Mouse (Mus musculus): ENCODE measurements around the gene Rhno1. TPM values are rescaled to one million over a fixed set of nuclear protein-coding genes. Genes with fewer than 3 reads are reported as not detected.

Gene Rhno1
- polyA plus RNA-seq, 1 experiment from 2014 or later: 172 TPM

- no peaks in the 10 kb centered on the region for H3K27me3 ChIP-seq (ENCODE audit: control insufficient read depth, insufficient read depth, low read length)
- ATAC-seq (replicated peaks; ENCODE audit: insufficient number of reproducible peaks, low FRiP score, low TSS enrichment, low read depth) (no peak), DNase-seq (ENCODE audit: low spot score) (no peak)
- peaks cover 17% of the 10 kb centered on the region for H3K36me3 ChIP-seq (replicated peaks; ENCODE audit: control insufficient read depth, insufficient read depth, low read depth, low read length)
- H3K4me1 ChIP-seq (ENCODE audit: control insufficient read depth, insufficient read depth, low read length): no peaks in the 10 kb centered on the region
- no peak overlapping the region for H3K27ac ChIP-seq (replicated peaks; ENCODE audit: low read depth, low read length)
- no peak overlapping the region for H3K9ac ChIP-seq (replicated peaks; ENCODE audit: low read length)
- H3K4me2 ChIP-seq (ENCODE audit: low read depth, low read length): no peak overlapping the region
- no peaks in the 10 kb centered on the region for H3K9me3 ChIP-seq (replicated peaks; ENCODE audit: control insufficient read depth, low read length)
- no peak overlapping the region for H3K4me3 ChIP-seq (ENCODE audit: low read depth, low read length)
- WGBS: 88% methylated on average over 17 of the region's 17 CpGs
These were observed 13.8 kb upstream of the Rhno1 start for GRCm38 (mm10) chr6:128376371-128377085.

GRCm38 (mm10) chr6:128375192-128375591 lies 12.5 kb upstream of the Rhno1 start, which contains the start of the genes Tex52 and Gm44596:
Gene Tex52 (plus strand): TSS chr6:128375456.
Gene Gm44596 (plus strand): TSS chr6:128375503.
- 28% methylated on average over 6 of the region's 6 CpGs for WGBS
- no peak within 1 kb of the TSS for H3K4me2 ChIP-seq (ENCODE audit: low read depth, low read length)
- H3K4me3 ChIP-seq (ENCODE audit: low read depth, low read length): no peak within 1 kb of the TSS
- no peak within 1 kb of the TSS for H3K9ac ChIP-seq (replicated peaks; ENCODE audit: low read length)
- H3K27me3 ChIP-seq (ENCODE audit: control insufficient read depth, insufficient read depth, low read length): no peaks in the 10 kb centered on the region
- ATAC-seq (replicated peaks; ENCODE audit: insufficient number of reproducible peaks, low FRiP score, low TSS enrichment, low read depth) (peak; percentile 71), DNase-seq (ENCODE audit: low spot score) (peak; percentile 65)
- H3K36me3 ChIP-seq (replicated peaks; ENCODE audit: control insufficient read depth, insufficient read depth, low read depth, low read length): peaks cover 17% of the 10 kb centered on the region
- H3K27ac ChIP-seq (replicated peaks; ENCODE audit: low read depth, low read length): no peak within 1 kb of the TSS; the same call in 1 of the 2 replicates
- H3K4me1 ChIP-seq (ENCODE audit: control insufficient read depth, insufficient read depth, low read length): no peaks in the 10 kb centered on the region
- H3K9me3 ChIP-seq (replicated peaks; ENCODE audit: control insufficient read depth, low read length): no peaks in the 10 kb centered on the region

- Histone ChIP-seq H3K4me3 (ENCODE audit: low read depth, low read length) (no peak overlapping the region), H3K36me3 (replicated peaks; ENCODE audit: control insufficient read depth, insufficient read depth, low read depth, low read length) (peaks cover 28% of the 10 kb centered on the region)
- WGBS: 90% methylated on average over 5 of the region's 5 CpGs
These were observed 7.3 kb upstream of the Rhno1 start for GRCm38 (mm10) chr6:128370040-128370439.

GRCm38 (mm10) chr6:128366466-128366865 lies 3.8 kb upstream of the Rhno1 start:
- H3K27me3 ChIP-seq (ENCODE audit: control insufficient read depth, insufficient read depth, low read length): no peaks in the 10 kb centered on the region
- H3K4me2 ChIP-seq (ENCODE audit: low read depth, low read length): no peak overlapping the region
- no peak for DNase-seq (ENCODE audit: low spot score)
- H3K27ac ChIP-seq (replicated peaks; ENCODE audit: low read depth, low read length): no peak overlapping the region
- H3K9ac ChIP-seq (replicated peaks; ENCODE audit: low read length): no peak overlapping the region
- H3K9me3 ChIP-seq (replicated peaks; ENCODE audit: control insufficient read depth, low read length): no peaks in the 10 kb centered on the region
- no peak for ATAC-seq (replicated peaks; ENCODE audit: insufficient number of reproducible peaks, low FRiP score, low TSS enrichment, low read depth)
- WGBS: 95% methylated on average over 5 of the region's 5 CpGs
- H3K4me1 ChIP-seq (ENCODE audit: control insufficient read depth, insufficient read depth, low read length): no peaks in the 10 kb centered on the region; the same call in 1 of the 2 replicates
- no peak overlapping the region for H3K4me3 ChIP-seq (ENCODE audit: low read depth, low read length)
- peaks cover 13% of the 10 kb centered on the region for H3K36me3 ChIP-seq (replicated peaks; ENCODE audit: control insufficient read depth, insufficient read depth, low read depth, low read length)

More at GRCm38 (mm10) chr6:128370040-128370439, 7.3 kb upstream of the Rhno1 start:
- no peak overlapping the region for H3K4me2 ChIP-seq (ENCODE audit: low read depth, low read length)
- H3K9ac ChIP-seq (replicated peaks; ENCODE audit: low read length): no peak overlapping the region
- no peaks in the 10 kb centered on the region for H3K27me3 ChIP-seq (ENCODE audit: control insufficient read depth, insufficient read depth, low read length)
- no peak for ATAC-seq (replicated peaks; ENCODE audit: insufficient number of reproducible peaks, low FRiP score, low TSS enrichment, low read depth)
- H3K9me3 ChIP-seq (replicated peaks; ENCODE audit: control insufficient read depth, low read length): no peaks in the 10 kb centered on the region
- DNase-seq (ENCODE audit: low spot score): no peak
- no peaks in the 10 kb centered on the region for H3K4me1 ChIP-seq (ENCODE audit: control insufficient read depth, insufficient read depth, low read length)
- no peak overlapping the region for H3K27ac ChIP-seq (replicated peaks; ENCODE audit: low read depth, low read length)

GRCm38 (mm10) chr6:128364721-128365120 lies 2.0 kb upstream of the Rhno1 start:
- Histone ChIP-seq H3K9ac (replicated peaks; ENCODE audit: low read length) (no peak overlapping the region), H3K4me3 (ENCODE audit: low read depth, low read length) (no peak overlapping the region)
- WGBS: 80% methylated on average over 6 of the region's 6 CpGs

GRCm38 (mm10) chr6:128363007-128363825 lies 505 bp upstream of the Rhno1 start:
- Histone ChIP-seq H3K9ac (replicated peaks; ENCODE audit: low read length) (peak overlapping the region; percentile 95), H3K36me3 (replicated peaks; ENCODE audit: control insufficient read depth, insufficient read depth, low read depth, low read length) (peaks cover 9% of the 10 kb centered on the region), H3K27ac (replicated peaks; ENCODE audit: low read depth, low read length) (peak overlapping the region; percentile 96), H3K4me1 (ENCODE audit: control insufficient read depth, insufficient read depth, low read length) (no peaks in the 10 kb centered on the region; the same call in 1 of the 2 replicates), H3K27me3 (ENCODE audit: control insufficient read depth, insufficient read depth, low read length) (no peaks in the 10 kb centered on the region), H3K4me2 (ENCODE audit: low read depth, low read length) (peak overlapping the region; percentile 79), H3K9me3 (replicated peaks; ENCODE audit: control insufficient read depth, low read length) (no peaks in the 10 kb centered on the region), H3K4me3 (ENCODE audit: low read depth, low read length) (peak overlapping the region; percentile 95)
- DNase-seq (ENCODE audit: low spot score) (peak; percentile 58), ATAC-seq (replicated peaks; ENCODE audit: insufficient number of reproducible peaks, low FRiP score, low TSS enrichment, low read depth) (peak; percentile 60)
- 2% methylated on average over 33 of the region's 46 CpGs for WGBS

More at GRCm38 (mm10) chr6:128364721-128365120, 2.0 kb upstream of the Rhno1 start:
- ATAC-seq (replicated peaks; ENCODE audit: insufficient number of reproducible peaks, low FRiP score, low TSS enrichment, low read depth): no peak
- no peak for DNase-seq (ENCODE audit: low spot score)
- Histone ChIP-seq H3K9me3 (replicated peaks; ENCODE audit: control insufficient read depth, low read length) (no peaks in the 10 kb centered on the region), H3K4me2 (ENCODE audit: low read depth, low read length) (no peak overlapping the region), H3K4me1 (ENCODE audit: control insufficient read depth, insufficient read depth, low read length) (no peaks in the 10 kb centered on the region; the same call in 1 of the 2 replicates), H3K27me3 (ENCODE audit: control insufficient read depth, insufficient read depth, low read length) (no peaks in the 10 kb centered on the region), H3K36me3 (replicated peaks; ENCODE audit: control insufficient read depth, insufficient read depth, low read depth, low read length) (peaks cover 13% of the 10 kb centered on the region), H3K27ac (replicated peaks; ENCODE audit: low read depth, low read length) (no peak overlapping the region)

GRCm38 (mm10) chr6:128361901-128362300 lies 810 bp downstream of the Rhno1 start:
- H3K27me3 ChIP-seq (ENCODE audit: control insufficient read depth, insufficient read depth, low read length): no peaks in the 10 kb centered on the region
- H3K36me3 ChIP-seq (replicated peaks; ENCODE audit: control insufficient read depth, insufficient read depth, low read depth, low read length): peaks cover 8% of the 10 kb centered on the region
- peak overlapping the region; percentile 79 for H3K4me2 ChIP-seq (ENCODE audit: low read depth, low read length)
- H3K4me1 ChIP-seq (ENCODE audit: control insufficient read depth, insufficient read depth, low read length): no peaks in the 10 kb centered on the region; the same call in 1 of the 2 replicates
- ATAC-seq (replicated peaks; ENCODE audit: insufficient number of reproducible peaks, low FRiP score, low TSS enrichment, low read depth): no peak
- H3K27ac ChIP-seq (replicated peaks; ENCODE audit: low read depth, low read length): peak overlapping the region; percentile 96
- peak overlapping the region; percentile 95 for H3K4me3 ChIP-seq (ENCODE audit: low read depth, low read length)
- 18% methylated on average over 8 of the region's 9 CpGs for WGBS
- H3K9me3 ChIP-seq (replicated peaks; ENCODE audit: control insufficient read depth, low read length): no peaks in the 10 kb centered on the region
- DNase-seq (ENCODE audit: low spot score): no peak
- peak overlapping the region; percentile 95 for H3K9ac ChIP-seq (replicated peaks; ENCODE audit: low read length)

All from embryonic facial prominence, embryonic 11.5 days (tissue).